Mouse (Mus musculus): ENCODE measurements around the gene Oaf.

Oaf gene

DNA sequence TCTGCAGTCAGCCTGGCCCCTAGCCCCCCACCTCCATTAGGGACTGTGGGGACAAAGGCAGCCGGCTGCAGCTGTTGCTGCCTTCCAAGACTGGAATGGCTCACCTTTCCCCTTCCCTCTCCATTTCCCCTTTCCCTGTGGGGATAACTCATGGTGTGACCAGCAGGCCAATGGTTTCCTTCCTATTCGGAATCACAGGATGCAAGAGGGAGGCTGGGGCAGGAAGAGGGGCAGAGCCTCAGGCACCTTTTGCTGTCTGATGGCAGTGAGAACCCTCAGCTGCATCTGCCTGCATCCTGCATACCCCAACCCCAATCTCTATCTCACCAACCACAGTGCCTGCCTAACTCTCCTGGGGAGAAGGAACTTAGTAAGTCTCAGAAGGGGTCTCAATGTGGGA, 14.2 kb downstream of the Oaf start:
- DNase-seq (ENCODE audit: low read depth, low spot score) = no peak

DNA sequence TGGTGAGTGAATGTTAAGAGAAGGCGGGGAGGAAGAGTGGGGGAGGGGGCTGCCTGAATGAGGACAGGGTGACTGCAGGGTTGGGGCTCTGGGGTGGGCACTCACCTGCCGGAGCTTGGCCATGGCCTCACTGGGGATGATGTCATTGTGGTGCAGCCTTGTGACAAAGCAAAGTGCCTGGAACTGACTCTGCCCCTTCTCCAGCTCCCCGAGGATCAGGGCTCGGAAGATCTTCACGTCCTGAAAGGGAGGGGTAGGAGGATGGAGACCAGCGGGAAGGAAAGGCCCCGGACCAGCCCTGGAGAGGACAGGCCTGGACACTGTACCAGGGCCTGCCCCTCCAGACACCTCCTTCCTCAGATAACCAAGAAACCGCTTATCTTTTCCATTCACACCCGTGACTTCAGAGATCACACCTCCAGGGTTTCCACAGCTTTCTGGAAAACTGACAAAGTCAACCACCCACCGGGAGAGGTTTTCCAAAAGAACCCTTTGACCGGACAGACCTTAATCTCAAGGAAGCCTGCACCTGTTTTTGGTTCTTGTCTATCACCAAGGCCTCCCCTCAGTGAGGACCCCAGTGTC, 14.8 kb downstream of the Oaf start:
- no peak for DNase-seq (ENCODE audit: low read depth, low spot score)

- DNase-seq (ENCODE audit: low read depth, low spot score) = no peak
Observed at GRCm38 (mm10) chr9:43222429-43222715, 17.3 kb downstream of the Oaf start.

GRCm38 (mm10) chr9:43221643-43222428, 17.9 kb downstream of the Oaf start:
- peak; percentile 59 for DNase-seq (ENCODE audit: low read depth, low spot score)

- peak; percentile 54 for DNase-seq (ENCODE audit: low read depth, low spot score)
Observed at GRCm38 (mm10) chr9:43210771-43211450, 28.8 kb downstream of the Oaf start.

DNA sequence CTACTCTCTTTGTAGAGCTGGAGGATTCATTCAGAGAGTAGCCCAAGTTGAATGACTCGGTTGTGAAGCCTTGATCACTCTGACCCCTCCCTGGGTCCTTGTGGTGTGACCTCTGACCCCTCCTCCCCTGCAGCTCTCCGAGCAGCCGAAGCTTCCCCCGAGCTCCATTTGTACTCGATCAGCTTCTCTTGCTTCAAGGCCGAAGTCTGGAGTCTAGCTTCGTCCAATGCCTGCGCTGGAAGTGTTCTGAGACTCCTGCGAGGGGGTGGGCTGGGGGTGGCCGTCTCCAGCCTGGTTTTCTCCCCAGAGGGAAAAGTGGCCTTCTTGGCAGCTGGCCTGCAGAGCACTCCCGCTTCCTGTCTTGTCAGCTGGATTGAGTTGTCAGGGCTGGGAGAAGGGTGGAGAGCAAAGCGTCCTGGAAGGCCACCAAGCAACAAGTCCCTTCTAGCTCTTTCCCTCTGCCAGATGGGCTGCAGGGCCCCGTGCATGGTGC, 29.5 kb downstream of the Oaf start, which contains the start of gene Pou2f3:
TSS of gene Pou2f3 (minus strand) at position 180 of the 493 bp plus-strand sequence.
- no peak for DNase-seq (ENCODE audit: low read depth, low spot score)

DNA sequence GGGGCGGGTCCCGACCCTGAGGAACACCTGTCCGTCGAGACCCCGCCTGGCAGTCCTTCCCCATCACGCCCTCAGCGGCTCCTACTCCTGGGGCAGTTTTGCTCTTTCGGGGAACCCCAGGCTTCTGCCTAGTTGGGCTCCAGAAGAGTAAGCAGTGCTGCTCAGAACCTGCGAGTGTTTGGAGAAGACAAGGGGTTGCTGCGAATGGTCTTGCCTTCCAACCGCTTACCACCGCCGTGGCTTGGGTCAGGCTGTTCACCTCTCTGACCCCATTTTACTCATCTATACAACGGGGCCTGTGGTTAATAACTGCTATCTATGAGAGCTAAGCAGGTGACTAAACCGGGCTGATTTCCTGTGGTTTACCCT, 33.7 kb downstream of the Oaf start:
- DNase-seq (ENCODE audit: low read depth, low spot score) = no peak

DNA sequence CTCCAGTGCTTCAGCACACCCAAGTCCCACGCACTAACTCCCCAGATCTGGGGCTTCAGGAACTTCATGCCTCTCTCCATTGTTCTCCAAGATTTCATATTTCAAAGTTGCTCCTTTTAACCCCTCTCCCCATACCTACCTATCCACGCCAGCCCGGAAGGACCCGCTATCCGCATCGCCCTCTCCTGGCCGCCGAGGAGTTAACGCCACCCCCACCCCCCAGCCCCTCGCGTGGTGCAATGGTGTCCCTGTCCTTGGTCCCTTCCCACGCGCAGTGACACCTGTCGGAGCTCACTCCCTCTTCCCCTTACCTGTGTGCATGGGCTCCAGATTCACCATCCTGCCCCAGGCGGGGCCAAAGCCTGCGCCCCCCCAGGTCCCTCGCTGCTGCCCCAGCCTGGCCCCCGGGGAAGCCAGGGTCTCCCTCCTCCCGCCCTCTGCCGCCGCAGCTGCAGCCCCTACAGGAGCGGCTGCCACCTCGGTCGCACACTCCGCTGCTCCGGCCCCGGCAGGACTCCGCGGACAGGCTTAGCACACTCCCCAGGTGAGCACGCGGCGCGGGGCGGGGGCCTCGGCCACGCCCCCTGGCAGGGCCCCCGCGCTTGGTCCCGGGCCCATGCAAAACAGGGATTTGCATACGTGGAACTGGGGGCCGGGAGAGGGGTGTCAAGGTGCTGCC, 34.2 kb downstream of the Oaf start:
- DNase-seq (ENCODE audit: low read depth, low spot score) = no peak

DNA sequence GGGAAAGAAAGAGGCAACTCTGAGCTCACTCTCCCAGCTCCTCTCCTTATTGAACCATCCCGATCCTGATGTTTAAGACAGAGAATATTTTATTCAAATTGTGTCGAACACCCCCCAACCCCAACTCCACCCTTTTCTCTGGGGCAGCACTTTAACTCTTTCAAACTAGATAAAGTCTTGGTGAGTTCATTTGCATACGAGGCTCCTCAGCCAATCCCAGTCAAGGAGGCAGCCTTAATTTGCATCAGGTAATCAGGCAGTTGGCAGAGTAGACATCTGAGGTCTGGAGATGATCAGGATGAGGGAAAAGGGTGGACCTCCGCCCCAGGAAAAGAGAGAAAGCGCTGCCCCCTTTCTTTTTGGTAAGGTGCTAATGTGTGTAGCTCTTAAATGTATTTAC, 39.5 kb downstream of the Oaf start:
- DNase-seq (ENCODE audit: low read depth, low spot score) = no peak

- no peak for DNase-seq (ENCODE audit: low read depth, low spot score)
Observed at GRCm38 (mm10) chr9:43194001-43194400, 45.7 kb downstream of the Oaf start.

- DNase-seq (ENCODE audit: low read depth, low spot score) = no peak
Observed at GRCm38 (mm10) chr9:43191561-43191960, 48.1 kb downstream of the Oaf start.

DNA sequence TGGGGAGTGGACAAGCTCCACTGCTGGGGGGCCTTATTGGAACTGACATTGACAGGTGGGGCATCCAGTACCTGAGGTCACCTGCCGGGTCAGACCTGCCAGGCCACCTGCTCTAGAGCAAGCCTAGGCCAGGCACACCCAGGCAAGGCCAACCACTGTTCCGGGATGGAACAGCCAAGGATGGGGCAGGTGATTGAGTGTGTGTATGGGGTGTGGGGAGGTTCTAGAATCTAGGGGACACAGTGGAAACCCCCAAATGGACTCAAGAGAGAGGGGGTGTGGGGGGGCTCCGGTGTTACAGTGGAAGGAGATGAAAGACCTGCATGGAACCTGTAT, 50.7 kb downstream of the Oaf start:
- no peak for DNase-seq (ENCODE audit: low read depth, low spot score)

- DNase-seq (ENCODE audit: low read depth, low spot score) = no peak
Observed at GRCm38 (mm10) chr9:43188309-43189020, 51.2 kb downstream of the Oaf start.

DNA sequence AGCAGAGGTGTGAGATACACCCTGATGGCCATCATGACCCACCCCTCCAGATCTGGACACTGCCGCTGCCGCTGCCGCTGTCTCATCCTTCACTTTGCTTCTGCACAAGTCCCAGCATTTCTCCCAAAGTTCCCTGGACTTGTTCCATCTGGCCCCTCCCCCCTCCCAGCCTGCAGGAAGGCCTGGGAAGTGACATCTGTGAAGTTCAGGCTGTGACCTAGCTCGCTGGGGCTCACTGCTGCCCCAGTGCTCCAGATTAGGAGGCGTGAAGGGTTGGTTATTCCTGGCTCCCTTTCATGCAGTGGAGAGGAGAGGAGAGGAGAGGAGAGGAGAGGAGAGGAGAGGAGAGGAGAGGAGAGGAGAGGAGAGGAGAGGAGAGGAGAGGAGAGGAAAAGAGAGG, 60.1 kb downstream of the Oaf start:
- no peak for DNase-seq (ENCODE audit: low read depth, low spot score)

- no peak for DNase-seq (ENCODE audit: low read depth, low spot score)
Observed at GRCm38 (mm10) chr9:43178172-43178571, 61.5 kb downstream of the Oaf start.
